Mouse (Mus musculus) gastrocnemius, adult 8-10 months (tissue): Measurements from ENCODE around the gene Gcnt2. TPM values are rescaled to one million over a fixed set of nuclear protein-coding genes. Genes with fewer than 3 reads are reported as not detected.

Experiments used
- DNase-seq, 2 experiments: peaks; one replicate each; pipeline ENCODE4 v3.0.0; 2022; ENCODE audit warnings: low spot score in 2 of 2
- total RNA-seq, 4 experiments: library from RNA; stranded (reverse); gene quantifications; 2 replicates each; pipeline ENCODE4 v1.2.4; 2022

The Gcnt2 gene
- total RNA-seq, 4 experiments from 2014 or later: 7.2 to 13.5 (median 10.7) TPM

DNA sequence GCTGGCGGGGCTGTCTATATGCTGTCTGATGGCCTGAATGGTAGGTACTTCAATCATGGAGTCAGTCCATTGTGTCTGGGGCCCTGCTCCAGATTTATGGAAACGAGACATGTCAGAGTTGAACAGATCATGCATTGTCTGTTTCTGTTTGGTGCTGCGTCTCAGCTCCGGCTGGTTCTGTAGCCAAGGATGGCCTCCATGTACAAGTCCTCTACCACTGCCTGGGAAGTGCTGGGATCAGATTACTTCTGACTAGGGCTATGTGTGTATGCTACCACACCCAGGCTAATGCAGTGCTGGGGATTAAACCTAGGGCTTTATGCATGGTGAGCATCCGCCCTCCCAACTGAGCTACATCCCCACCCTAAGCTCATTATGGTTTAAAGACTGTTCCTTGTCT, 78.0 kb downstream of the Gcnt2 start:
- DNase-seq: no peak

- peak in 1 of 2 experiments; percentile 28 for DNase-seq
These were observed 79.2 kb downstream of the Gcnt2 start for GRCm38 (mm10) chr13:40938485-40939357.

- DNase-seq: no peak
These were observed 83.5 kb downstream of the Gcnt2 start for GRCm38 (mm10) chr13:40943066-40943465.

DNA sequence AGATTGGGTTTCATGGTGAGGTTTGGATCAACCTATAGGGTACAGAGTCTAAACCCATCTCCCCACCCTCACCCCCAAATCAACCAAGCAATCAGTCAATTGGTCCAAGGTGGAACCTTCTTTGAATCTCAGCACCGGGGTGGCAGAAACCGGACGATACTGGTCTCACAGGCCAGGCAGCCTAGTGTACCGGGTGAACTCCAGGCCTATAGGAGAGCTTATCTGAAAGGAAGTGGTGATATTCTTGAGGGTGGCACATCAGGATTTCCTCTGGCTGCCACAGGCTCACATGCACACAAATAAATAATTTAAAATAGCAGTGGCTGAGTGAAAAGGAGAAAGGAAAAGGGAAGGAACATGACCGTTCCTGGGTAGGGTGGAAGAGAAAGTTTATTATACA, 84.4 kb downstream of the Gcnt2 start:
- DNase-seq: no peak

DNA sequence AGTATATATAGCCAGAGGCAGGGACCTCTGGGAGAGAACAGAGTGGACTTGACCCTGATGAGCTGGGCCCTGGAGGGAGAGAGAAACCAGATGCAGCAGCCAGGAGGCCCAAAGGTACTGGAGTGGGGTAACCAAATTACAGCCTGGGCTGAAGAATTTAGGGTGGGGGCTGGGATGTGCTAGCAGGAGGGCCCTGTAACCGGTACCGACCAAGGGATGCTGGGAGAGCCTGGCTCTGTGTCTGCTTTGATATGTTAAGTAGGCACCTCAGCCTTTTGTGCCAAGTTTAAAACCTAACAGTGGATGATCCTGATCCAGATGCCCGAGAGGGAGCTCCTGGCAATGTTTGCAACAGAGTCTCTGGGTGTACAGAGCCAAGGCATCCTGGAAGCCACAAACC, 84.8 kb downstream of the Gcnt2 start:
- no peak for DNase-seq

GRCm38 (mm10) chr13:40946513-40946912, 87.0 kb downstream of the Gcnt2 start:
- no peak for DNase-seq

DNA sequence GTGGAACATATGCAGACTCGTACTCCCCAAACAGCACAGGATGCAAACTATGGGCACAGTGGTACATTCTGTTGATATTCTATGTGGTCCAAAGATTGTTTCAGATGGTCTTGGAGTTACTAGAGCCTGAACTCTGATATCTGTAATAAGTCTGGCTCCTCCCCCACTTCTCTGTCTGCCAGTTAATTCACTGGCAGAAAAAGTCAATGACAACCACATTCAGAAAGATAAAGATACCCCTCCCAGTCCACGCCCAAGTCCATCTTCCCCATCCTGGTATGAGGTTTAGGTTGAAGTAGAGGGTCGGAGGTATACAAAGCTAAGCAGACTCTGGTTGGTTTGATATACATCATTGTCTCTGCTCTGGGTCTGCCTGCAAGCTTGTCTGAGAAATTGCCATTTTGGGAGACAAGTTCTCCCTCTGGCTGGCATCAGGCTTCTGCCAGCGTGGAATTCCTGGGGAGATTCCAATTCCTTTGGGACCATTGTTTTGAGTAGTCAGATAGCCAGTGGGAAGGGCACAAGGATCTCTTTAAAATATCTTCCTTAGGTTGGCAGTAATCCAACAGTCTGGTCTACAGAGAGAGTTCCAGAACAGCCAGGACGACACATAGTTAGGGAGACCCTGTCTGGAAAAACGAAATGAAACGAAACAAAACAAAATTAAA, 88.1 kb downstream of the Gcnt2 start:
- DNase-seq: no peak

GRCm38 (mm10) chr13:40951386-40951976, 91.9 kb downstream of the Gcnt2 start:
- no peak for DNase-seq

- DNase-seq: no peak
These were observed 93.7 kb downstream of the Gcnt2 start for GRCm38 (mm10) chr13:40953231-40953630.

DNA sequence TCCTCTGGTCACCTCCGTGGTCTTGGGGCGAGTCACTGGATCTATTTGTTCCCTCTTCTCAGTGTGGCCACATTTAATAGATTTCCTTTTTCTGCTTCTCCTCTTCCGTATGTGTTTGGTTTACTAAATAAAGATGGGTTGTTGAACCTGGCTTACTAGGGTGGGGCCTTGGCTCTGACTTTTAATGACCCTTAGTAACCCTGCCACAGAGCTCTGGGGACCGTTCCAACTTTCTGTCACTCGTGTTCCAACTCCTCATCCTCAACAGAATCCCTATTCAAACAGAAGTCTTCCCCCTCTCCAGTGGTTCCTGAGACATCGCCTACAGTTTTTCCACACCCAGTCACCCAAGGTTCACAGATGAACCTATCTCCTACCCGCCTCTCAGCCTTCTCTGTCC, 96.2 kb downstream of the Gcnt2 start:
- DNase-seq: no peak

GRCm38 (mm10) chr13:40967609-40968008, 108.1 kb downstream of the Gcnt2 start:
- no peak for DNase-seq

GRCm38 (mm10) chr13:40968564-40968963, 109.0 kb downstream of the Gcnt2 start:
- DNase-seq: no peak

GRCm38 (mm10) chr13:40969761-40970390, 110.3 kb downstream of the Gcnt2 start:
- DNase-seq: no peak

DNA sequence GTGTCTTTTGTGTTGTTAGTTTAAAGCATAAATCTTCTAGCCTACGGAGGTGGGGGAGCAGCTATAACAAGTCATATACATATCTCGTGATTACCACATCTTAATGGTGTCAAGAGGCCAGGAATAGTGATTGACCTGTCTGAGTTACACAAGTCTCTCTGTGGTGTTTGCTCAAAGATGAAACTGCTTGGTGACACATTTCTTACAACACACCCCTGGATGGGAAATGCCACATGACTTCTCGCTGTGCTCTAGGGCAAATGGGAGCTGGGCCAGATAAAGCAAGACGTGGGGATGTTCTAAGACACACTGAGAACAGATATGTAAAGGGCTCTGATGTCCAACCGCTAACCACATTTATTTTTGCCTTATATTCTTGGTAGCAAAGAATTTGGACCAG, 111.7 kb downstream of the Gcnt2 start:
- no peak for DNase-seq

DNA sequence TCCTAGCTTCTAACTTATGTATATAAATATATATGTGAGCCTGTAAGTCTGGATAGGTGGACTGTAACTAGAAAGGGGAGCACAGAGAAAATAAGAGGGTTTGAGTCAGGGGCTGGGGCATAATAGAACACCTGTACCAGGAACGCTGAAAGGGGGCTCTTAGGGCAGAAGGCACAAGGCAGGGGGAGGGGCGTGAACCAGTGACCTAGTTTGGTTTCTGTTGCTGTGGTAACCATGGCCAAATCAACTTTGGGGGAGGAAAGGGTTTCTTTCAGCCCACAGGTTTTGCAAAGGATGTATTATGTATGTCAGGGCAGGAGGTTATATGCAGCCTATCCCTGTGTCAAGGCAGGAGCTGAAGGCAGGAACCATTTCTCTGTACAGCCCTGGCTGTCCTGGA, 112.3 kb downstream of the Gcnt2 start:
- DNase-seq: no peak

GRCm38 (mm10) chr13:40972976-40973375, 113.4 kb downstream of the Gcnt2 start:
- DNase-seq: no peak

- peak; percentile 12 to 27 for DNase-seq
These were observed 118.1 kb downstream of the Gcnt2 start for GRCm38 (mm10) chr13:40977609-40978008.

DNA sequence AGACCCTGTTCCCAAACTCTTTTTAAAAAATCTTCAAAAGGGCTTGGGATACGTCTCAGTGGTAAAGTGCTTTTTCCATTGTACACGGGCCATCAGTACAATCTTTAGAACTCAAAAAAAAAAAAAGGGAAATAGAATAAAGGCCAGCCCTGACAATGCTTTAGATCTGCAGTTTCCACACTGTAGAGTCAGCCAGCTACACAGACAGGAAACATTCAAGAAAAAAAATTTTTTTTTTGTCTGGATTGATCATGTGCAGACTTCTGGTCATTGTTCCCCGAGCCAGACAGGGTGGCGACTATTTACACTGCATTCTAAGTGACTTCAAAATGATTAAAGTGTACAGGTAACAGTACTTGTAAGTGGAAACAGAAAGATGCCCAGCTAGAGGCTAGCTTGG, 119.1 kb downstream of the Gcnt2 start:
- no peak for DNase-seq

- DNase-seq: no peak
These were observed 119.8 kb downstream of the Gcnt2 start for GRCm38 (mm10) chr13:40979321-40979720.

- no peak for DNase-seq
These were observed 123.2 kb downstream of the Gcnt2 start for GRCm38 (mm10) chr13:40982759-40983158.

GRCm38 (mm10) chr13:40986081-40986480, 126.5 kb downstream of the Gcnt2 start:
- no peak for DNase-seq
